Mouse (Mus musculus) inflammation-experienced regulatory T-cells, adult 6 months (primary cell): ENCODE results near the gene Prss16. TPM values are rescaled to one million over a fixed set of nuclear protein-coding genes. Genes with fewer than 3 reads are reported as not detected.

ENCODE experiments used
- ATAC-seq: one replicate; pipeline ENCODE4 v1.8.0; 2017
- polyA plus RNA-seq, 3 experiments: library from polyadenylated mRNA; unstranded; fragments of 100-300 nt; shearing (Covaris generic); gene quantifications; one replicate each; pipeline ENCODE4 v1.2.1; 2017

Prss16 gene
- 1 to 10 TPM in 1 of 3 experiments, under 1 TPM in 1, not detected in 1; 0.24 to 1.2 TPM for polyA plus RNA-seq

GRCm38 (mm10) chr13:22009642-22010041, at the start of gene Prss16:
TSS of gene Prss16 (minus strand) at chr13:22009742.
- no peak for ATAC-seq

GRCm38 (mm10) chr13:22053754-22054153, 44.2 kb upstream of the Prss16 start:
- ATAC-seq, result no peak

GRCm38 (mm10) chr13:22051523-22051859, 41.9 kb upstream of the Prss16 start:
- no peak for ATAC-seq

- peak; percentile 91 for ATAC-seq
Measured at GRCm38 (mm10) chr13:22050591-22051522, 41.3 kb upstream of the Prss16 start.

- ATAC-seq, result peak; percentile 35
Measured at GRCm38 (mm10) chr13:22049737-22050440, 40.3 kb upstream of the Prss16 start.

- ATAC-seq, result no peak
Measured at GRCm38 (mm10) chr13:22049041-22049440, 39.5 kb upstream of the Prss16 start.

GRCm38 (mm10) chr13:22045311-22045710, 35.8 kb upstream of the Prss16 start:
- ATAC-seq, result no peak

GRCm38 (mm10) chr13:22044432-22045155, 35.1 kb upstream of the Prss16 start:
- ATAC-seq, result no peak

GRCm38 (mm10) chr13:22043503-22044431, 34.2 kb upstream of the Prss16 start:
- no peak for ATAC-seq

GRCm38 (mm10) chr13:22042568-22043502, 33.3 kb upstream of the Prss16 start, which contains the start of the genes Hist1h2ag and Hist1h2bj:
TSS of gene Hist1h2ag (minus strand) at chr13:22042944.
TSS of gene Hist1h2bj (plus strand) at chr13:22043214.
- peak; percentile 91 for ATAC-seq

GRCm38 (mm10) chr13:22041651-22042567, 32.4 kb upstream of the Prss16 start:
- no peak for ATAC-seq

GRCm38 (mm10) chr13:22041142-22041536, 31.6 kb upstream of the Prss16 start, which contains the start of gene Hist1h4i:
TSS of gene Hist1h4i (minus strand) at chr13:22041362.
- ATAC-seq, result peak; percentile 60

- ATAC-seq, result no peak
Measured at GRCm38 (mm10) chr13:22040464-22041141, 31.1 kb upstream of the Prss16 start.

GRCm38 (mm10) chr13:22039951-22040463, 30.5 kb upstream of the Prss16 start:
- ATAC-seq, result no peak

GRCm38 (mm10) chr13:22039364-22039763, 29.8 kb upstream of the Prss16 start:
- no peak for ATAC-seq

- ATAC-seq, result no peak
Measured at GRCm38 (mm10) chr13:22037415-22037814, 27.9 kb upstream of the Prss16 start.

GRCm38 (mm10) chr13:22036986-22037385, 27.4 kb upstream of the Prss16 start:
- ATAC-seq, result no peak
